Mouse (Mus musculus): ENCODE measurements around the gene Fam32a. TPM values are rescaled to one million over a fixed set of nuclear protein-coding genes. Genes with fewer than 3 reads are reported as not detected.

Fam32a gene
- polyA plus RNA-seq, 1 experiment from 2014 or later, result 77.4 TPM

- no peak overlapping the region for H3K9ac ChIP-seq
- no peaks in the 10 kb centered on the region for H3K4me1 ChIP-seq
- ATAC-seq (ENCODE audit: borderline replicate concordance, extremely low read depth, low FRiP score, low TSS enrichment), result no peak
- WGBS, result 95% methylated on average over 8 of the region's 8 CpGs
- no peaks in the 10 kb centered on the region for H3K27me3 ChIP-seq
- no peak overlapping the region for H3K27ac ChIP-seq
- H3K4me2 ChIP-seq, result no peak overlapping the region
- H3K36me3 ChIP-seq, result no peaks in the 10 kb centered on the region
- H3K4me3 ChIP-seq, result no peak overlapping the region
- H3K9me3 ChIP-seq, result no peaks in the 10 kb centered on the region
Observed at GRCm38 (mm10) chr8:72267106-72267505, 47.6 kb downstream of the Fam32a start.

GRCm38 (mm10) chr8:72268356-72268755 lies 48.8 kb downstream of the Fam32a start:
- Histone ChIP-seq H3K27ac (peak overlapping the region; percentile 92), H3K9me3 (no peaks in the 10 kb centered on the region), H3K4me3 (no peak overlapping the region), H3K4me2 (no peak overlapping the region), H3K9ac (no peak overlapping the region), H3K4me1 (no peaks in the 10 kb centered on the region), H3K36me3 (no peaks in the 10 kb centered on the region), H3K27me3 (no peaks in the 10 kb centered on the region)
- ATAC-seq (ENCODE audit: borderline replicate concordance, extremely low read depth, low FRiP score, low TSS enrichment), result peak; percentile 79; the same call in 1 of the 2 replicates
- WGBS, result 63% methylated on average over 15 of the region's 15 CpGs

- no peak for ATAC-seq (ENCODE audit: borderline replicate concordance, extremely low read depth, low FRiP score, low TSS enrichment)
- no peak overlapping the region for H3K27ac ChIP-seq
Observed at GRCm38 (mm10) chr8:72270606-72271005, 51.1 kb downstream of the Fam32a start.

DNA sequence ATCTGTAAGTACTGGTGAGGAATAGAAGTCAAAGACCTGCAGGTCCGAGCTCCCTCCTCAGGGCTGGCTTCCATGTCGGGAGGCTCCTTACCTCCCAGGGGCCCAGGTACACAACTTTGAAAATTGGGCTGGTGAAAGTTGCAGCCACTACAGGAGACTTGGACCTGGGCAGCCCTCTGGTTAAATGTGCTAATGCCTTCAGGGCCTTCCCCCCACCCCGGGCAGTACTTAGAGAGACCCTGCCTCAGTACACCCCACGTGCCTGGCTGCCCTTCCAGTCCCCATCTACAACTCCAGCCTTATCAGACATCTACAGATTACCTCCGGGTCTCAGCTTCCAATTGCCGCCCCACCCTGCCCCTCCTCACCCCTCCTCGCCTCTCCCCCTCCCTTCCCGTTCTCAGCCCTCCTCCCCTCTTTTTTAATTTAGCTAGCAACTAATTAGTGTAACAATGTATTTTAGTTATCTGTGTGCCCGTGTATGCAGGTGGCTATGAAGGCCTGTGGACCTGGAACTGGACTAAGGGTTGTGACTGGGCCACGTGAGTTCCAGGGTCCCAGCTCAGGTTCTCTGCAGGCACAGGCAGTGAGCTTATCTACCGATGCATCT lies 51.6 kb downstream of the Fam32a start:
- H3K4me3 ChIP-seq, result no peak overlapping the region
- ATAC-seq (ENCODE audit: borderline replicate concordance, extremely low read depth, low FRiP score, low TSS enrichment), result no peak
- 60% methylated on average over 11 of the region's 11 CpGs for WGBS
- H3K27ac ChIP-seq, result no peak overlapping the region
- H3K4me1 ChIP-seq, result no peaks in the 10 kb centered on the region
- no peaks in the 10 kb centered on the region for H3K36me3 ChIP-seq
- H3K27me3 ChIP-seq, result no peaks in the 10 kb centered on the region
- no peak overlapping the region for H3K4me2 ChIP-seq
- H3K9me3 ChIP-seq, result no peaks in the 10 kb centered on the region
- no peak overlapping the region for H3K9ac ChIP-seq

More at GRCm38 (mm10) chr8:72270606-72271005, 51.1 kb downstream of the Fam32a start:
- H3K9me3 ChIP-seq, result no peaks in the 10 kb centered on the region
- H3K4me1 ChIP-seq, result no peaks in the 10 kb centered on the region
- H3K4me2 ChIP-seq, result no peak overlapping the region
- no peak overlapping the region for H3K9ac ChIP-seq
- WGBS, result 88% methylated on average over 12 of the region's 12 CpGs
- no peaks in the 10 kb centered on the region for H3K27me3 ChIP-seq
- H3K36me3 ChIP-seq, result no peaks in the 10 kb centered on the region
- H3K4me3 ChIP-seq, result no peak overlapping the region

GRCm38 (mm10) chr8:72271691-72272090 lies 52.2 kb downstream of the Fam32a start:
- Histone ChIP-seq H3K27me3 (no peaks in the 10 kb centered on the region), H3K9ac (no peak overlapping the region), H3K9me3 (no peaks in the 10 kb centered on the region), H3K27ac (no peak overlapping the region), H3K4me2 (no peak overlapping the region), H3K4me3 (no peak overlapping the region), H3K36me3 (no peaks in the 10 kb centered on the region), H3K4me1 (no peaks in the 10 kb centered on the region)
- no peak for ATAC-seq (ENCODE audit: borderline replicate concordance, extremely low read depth, low FRiP score, low TSS enrichment)
- 55% methylated on average over 3 of the region's 3 CpGs for WGBS

DNA sequence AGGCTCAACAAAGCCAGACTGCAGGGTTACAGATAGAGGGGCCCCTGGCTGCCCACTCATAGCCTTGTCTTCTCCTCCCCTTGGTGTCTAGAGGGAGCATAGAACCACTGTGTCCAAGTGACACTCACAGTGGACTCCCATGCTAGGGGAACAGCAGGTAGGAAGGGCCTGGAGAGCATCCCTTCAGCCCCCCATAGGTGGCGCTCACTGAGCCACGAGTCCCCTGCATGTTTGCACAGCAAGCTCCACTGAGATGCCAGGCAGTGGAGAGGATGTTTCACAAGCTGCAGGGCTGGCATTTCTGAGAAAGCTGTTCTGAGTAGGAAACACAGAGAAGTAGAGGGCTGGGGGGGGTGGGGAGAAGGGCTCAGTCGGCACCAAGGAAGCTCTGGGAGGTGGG lies 52.8 kb downstream of the Fam32a start:
- Histone ChIP-seq H3K27me3 (no peaks in the 10 kb centered on the region), H3K9ac (no peak overlapping the region), H3K4me2 (no peak overlapping the region), H3K27ac (no peak overlapping the region), H3K9me3 (no peaks in the 10 kb centered on the region), H3K36me3 (no peaks in the 10 kb centered on the region), H3K4me1 (no peaks in the 10 kb centered on the region), H3K4me3 (no peak overlapping the region)
- no peak for ATAC-seq (ENCODE audit: borderline replicate concordance, extremely low read depth, low FRiP score, low TSS enrichment)
- WGBS, result 13% methylated on average over 3 of the region's 3 CpGs

DNA sequence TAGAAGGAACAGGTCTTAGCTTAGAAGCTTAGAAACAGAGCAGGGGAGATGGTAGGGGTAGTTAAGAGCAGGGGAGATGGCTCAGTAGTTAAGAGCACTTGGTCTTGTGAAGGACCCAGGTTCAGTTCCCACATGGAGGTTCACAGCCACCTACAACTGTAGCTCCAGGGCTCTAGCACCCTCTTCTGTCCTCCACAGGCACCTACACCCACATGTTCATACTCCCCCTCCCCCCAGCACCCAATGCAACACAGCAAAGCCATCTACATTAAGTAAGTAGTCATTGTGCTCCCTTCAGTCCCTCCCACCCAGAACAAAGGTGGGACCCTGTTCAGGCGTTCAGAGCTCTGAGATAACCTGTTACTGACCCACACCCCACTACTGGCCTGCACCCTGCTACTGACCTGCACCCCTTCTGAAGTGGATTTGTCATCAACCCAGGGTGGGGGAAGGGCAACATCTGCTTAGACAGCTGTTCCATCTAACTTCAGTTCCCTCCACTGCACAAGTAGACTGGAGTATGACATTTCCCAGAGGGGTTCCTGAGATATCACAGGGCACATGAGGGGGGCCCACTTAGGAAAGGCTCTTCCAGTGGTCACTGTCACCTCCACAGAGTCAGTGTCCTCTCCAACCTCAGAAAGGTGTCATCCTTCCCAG lies 53.7 kb downstream of the Fam32a start:
- Histone ChIP-seq H3K27me3 (no peaks in the 10 kb centered on the region), H3K4me1 (peaks cover 4% of the 10 kb centered on the region; the same call in 1 of the 2 replicates), H3K4me3 (no peak overlapping the region), H3K4me2 (no peak overlapping the region), H3K9ac (no peak overlapping the region), H3K36me3 (no peaks in the 10 kb centered on the region), H3K9me3 (no peaks in the 10 kb centered on the region), H3K27ac (no peak overlapping the region)
- 62% methylated on average over 1 of the region's 1 CpGs for WGBS
- no peak for ATAC-seq (ENCODE audit: borderline replicate concordance, extremely low read depth, low FRiP score, low TSS enrichment)

DNA sequence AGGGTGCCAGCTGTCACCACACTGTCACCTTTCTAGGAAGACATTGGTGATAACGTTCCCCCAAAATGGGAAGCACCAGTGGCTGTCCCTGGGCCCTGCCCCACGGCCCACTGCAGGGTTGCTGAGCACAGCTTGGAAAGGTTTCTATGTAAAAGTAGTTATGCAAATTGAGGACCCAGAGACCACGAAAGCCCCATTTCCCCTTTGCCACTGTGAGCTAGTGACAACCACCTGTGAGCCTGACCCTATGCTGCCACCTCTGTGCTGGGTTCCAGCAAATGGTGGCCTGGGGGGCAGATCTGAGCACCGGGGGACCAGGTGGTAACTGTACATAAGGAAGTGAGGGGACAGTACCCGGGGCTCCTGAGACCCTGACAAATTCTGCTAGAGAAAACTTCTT lies 54.3 kb downstream of the Fam32a start:
- 69% methylated on average over 5 of the region's 5 CpGs for WGBS
- Histone ChIP-seq H3K9me3 (no peaks in the 10 kb centered on the region), H3K27me3 (no peaks in the 10 kb centered on the region), H3K36me3 (no peaks in the 10 kb centered on the region), H3K27ac (no peak overlapping the region), H3K4me3 (no peak overlapping the region), H3K9ac (no peak overlapping the region), H3K4me2 (no peak overlapping the region), H3K4me1 (peaks cover 4% of the 10 kb centered on the region; the same call in 1 of the 2 replicates)
- no peak for ATAC-seq (ENCODE audit: borderline replicate concordance, extremely low read depth, low FRiP score, low TSS enrichment)

Other genes starting within 250 kb of the Fam32a start
- 2.4 and 3.0 TPM in 2 replicates for gene Cyp4f18, start 210.1 kb upstream of the Fam32a start, polyA plus RNA-seq (2015; fragmentation: Nextera tagmentation; extraction: Ambion mirVana)
- not detected in 2 replicates for gene Olfr372, start 178.5 kb upstream of the Fam32a start, polyA plus RNA-seq (2015; fragmentation: Nextera tagmentation; extraction: Ambion mirVana)
- not detected in 2 replicates for gene Olfr373, start 136.6 kb upstream of the Fam32a start, polyA plus RNA-seq (2015; fragmentation: Nextera tagmentation; extraction: Ambion mirVana)
- not detected in 2 replicates for gene Olfr374, start 112.7 kb upstream of the Fam32a start, polyA plus RNA-seq (2015; fragmentation: Nextera tagmentation; extraction: Ambion mirVana)
- 896 and 923 TPM in 2 replicates for gene Tpm4, start 84.8 kb upstream of the Fam32a start, polyA plus RNA-seq (2015; fragmentation: Nextera tagmentation; extraction: Ambion mirVana)
- gene Rab8a, start 58.5 kb upstream of the Fam32a start, polyA plus RNA-seq (2015; fragmentation: Nextera tagmentation; extraction: Ambion mirVana), result 118 and 120 TPM in 2 replicates
- 0.34 and 0.57 TPM in 2 replicates for gene Hsh2d, start 30.1 kb upstream of the Fam32a start, polyA plus RNA-seq (2015; fragmentation: Nextera tagmentation; extraction: Ambion mirVana)
- 0.20 TPM in 2 replicates for gene Cib3, start 6.9 kb upstream of the Fam32a start, polyA plus RNA-seq (2015; fragmentation: Nextera tagmentation; extraction: Ambion mirVana)
- not detected in 2 replicates for gene Gm11034, start 6.1 kb upstream of the Fam32a start, polyA plus RNA-seq (2015; fragmentation: Nextera tagmentation; extraction: Ambion mirVana)
- gene Ap1m1, start 20.3 kb downstream of the Fam32a start, polyA plus RNA-seq (2015; fragmentation: Nextera tagmentation; extraction: Ambion mirVana), result 103 and 106 TPM in 2 replicates
- 33.1 and 33.8 TPM in 2 replicates for gene Gm10282, start 85.5 kb downstream of the Fam32a start, polyA plus RNA-seq (2015; fragmentation: Nextera tagmentation; extraction: Ambion mirVana)
- 13.3 and 14.0 TPM in 2 replicates for gene Klf2, start 99.3 kb downstream of the Fam32a start, polyA plus RNA-seq (2015; fragmentation: Nextera tagmentation; extraction: Ambion mirVana)
- gene Eps15l1, start 201.7 kb downstream of the Fam32a start, polyA plus RNA-seq (2015; fragmentation: Nextera tagmentation; extraction: Ambion mirVana), result 50.6 and 55.6 TPM in 2 replicates
- 2.0 and 2.1 TPM in 2 replicates for gene Calr3, start 224.1 kb downstream of the Fam32a start, polyA plus RNA-seq (2015; fragmentation: Nextera tagmentation; extraction: Ambion mirVana)
- 15.6 and 16.9 TPM in 2 replicates for gene 1700030K09Rik, start 224.2 kb downstream of the Fam32a start, polyA plus RNA-seq (2015; fragmentation: Nextera tagmentation; extraction: Ambion mirVana)

Data from lung, embryonic 15.5 days (tissue).